9 mouse cellular contexts compared by ENCODE assay signal in genomic region chr2:26638572-26638971, GRCm38 (mm10). TPM values are rescaled to one million over a fixed set of nuclear protein-coding genes. Genes with fewer than 3 reads are reported as not detected.
A peak's percentile ranks its signal among the peaks of the same experiment; 100 is the strongest.
DNase-seq lines count a peak whose midpoint lies in the region; ATAC-seq and TF ChIP-seq lines count a peak whose summit lies in the region.
"Had no signal": no experiment of that assay in that cellular context is flagged by ENCODE, and none has a peak within 500 bp of the region (broad histone marks: within the 10 kb centered on the region; RNA-seq: fewer than 3 reads in every experiment).

No protein-coding gene starts in this region.

- peaks cover 26% of the 10 kb centered on the region for H3K4me1 ChIP-seq in embryonic facial prominence, embryonic 13.5 days
- H3K4me1 ChIP-seq in intestine, postnatal 0 days (replicated peaks; ENCODE audit: control insufficient read depth, insufficient read depth, low read length): 0 out of 2 replicates have a peak, but pooled peaks cover 8% of the 10 kb centered on the region
- H3K4me1 ChIP-seq in neural tube, embryonic 14.5 days (ENCODE audit: control insufficient read depth, insufficient read depth, low read length): peaks cover 16% of the 10 kb centered on the region

- no peaks in the 10 kb centered on the region for H3K9me3 ChIP-seq in embryonic facial prominence, embryonic 13.5 days
- no peaks in the 10 kb centered on the region for H3K9me3 ChIP-seq in intestine, postnatal 0 days (ENCODE audit: control insufficient read depth)
- H3K9me3 ChIP-seq in neural tube, embryonic 14.5 days (ENCODE audit: control insufficient read depth, low read length): no peaks in the 10 kb centered on the region

- intact Hi-C loops in left cerebral cortex, adult 2 months (cut with DNase I): loop anchor here (5.0 kb wide), 1 partner anchor 191 kb away; the partner anchor contains the start of gene Sec16a
- intact Hi-C loops in left cerebral cortex, postnatal 10 days (cut with DNase I): loop anchor here (5.0 kb wide), 1 partner anchor 191 kb away; the partner anchor contains the start of gene Sec16a

- H3K9ac ChIP-seq in embryonic facial prominence, embryonic 13.5 days: peak overlapping the region; percentile 99
- no peak overlapping the region for H3K9ac ChIP-seq in intestine, postnatal 0 days (ENCODE audit: low read depth, low read length)
- H3K9ac ChIP-seq in neural tube, embryonic 14.5 days (replicated peaks; ENCODE audit: low read depth, low read length): no peak overlapping the region

- peak overlapping the region; percentile 84 for H3K4me2 ChIP-seq in embryonic facial prominence, embryonic 13.5 days
- H3K4me2 ChIP-seq in intestine, postnatal 0 days (replicated peaks; ENCODE audit: low read depth): peak overlapping the region; percentile 75
- H3K4me2 ChIP-seq in neural tube, embryonic 14.5 days (ENCODE audit: low read depth, low read length): peak overlapping the region; percentile 79

- peak overlapping the region; percentile 97; the same call in 1 of the 2 replicates for H3K4me3 ChIP-seq in left cerebral cortex, adult 2 months
- peak overlapping the region; percentile 96 for H3K4me3 ChIP-seq in embryonic facial prominence, embryonic 13.5 days
- H3K4me3 ChIP-seq in intestine, postnatal 0 days (ENCODE audit: low read depth, low read length): peak overlapping the region; percentile 90
- peak overlapping the region; percentile 76 for H3K4me3 ChIP-seq in neural tube, embryonic 14.5 days (ENCODE audit: low read depth, low read length)

- no peak for ATAC-seq in embryonic facial prominence, embryonic 13.5 days (ENCODE audit: insufficient number of reproducible peaks, insufficient read depth, low FRiP score, low TSS enrichment, low read depth)
- ATAC-seq in intestine, postnatal 0 days: no peak
- ATAC-seq in neural tube, embryonic 14.5 days (ENCODE audit: low read depth): no peak

- 74% methylated on average over 5 of the region's 5 CpGs for WGBS in embryonic facial prominence, embryonic 13.5 days
- WGBS in intestine, postnatal 0 days: 41% methylated on average over 5 of the region's 5 CpGs
- WGBS in neural tube, embryonic 14.5 days: 78% methylated on average over 5 of the region's 5 CpGs

- no peaks in the 10 kb centered on the region for H3K27me3 ChIP-seq in embryonic facial prominence, embryonic 13.5 days
- H3K27me3 ChIP-seq in intestine, postnatal 0 days (replicated peaks; ENCODE audit: control insufficient read depth, insufficient read depth, low read length): no peaks in the 10 kb centered on the region
- H3K27me3 ChIP-seq in neural tube, embryonic 14.5 days (ENCODE audit: control insufficient read depth, insufficient read depth, low read length): no peaks in the 10 kb centered on the region

- DNase-seq in left cerebral cortex, adult 2 months (ENCODE audit: extremely low spot score in 1 of 2, low spot score in 2 of 2): no peak
- DNase-seq in left cerebral cortex, postnatal 10 days (ENCODE audit: extremely low spot score in 1 of 2, low spot score in 2 of 2): no peak
- DNase-seq in layer of hippocampus, postnatal 25 days (ENCODE audit: extremely low spot score in 1 of 2, low spot score in 1 of 2): no peak
- no peak for DNase-seq in cerebellum, adult 18-20 months
- no peak for DNase-seq in cerebellum, adult 11-12 months

- TF ChIP-seq CTCF in left cerebral cortex, adult 2 months (IDR thresholded peaks at IDR 0.05): no peak
- peak; percentile 22; the same call in 1 of the 2 replicates for TF ChIP-seq CTCF in intestine, postnatal 0 days (IDR thresholded peaks at IDR 0.05; ENCODE audit: low read depth)

- H3K36me3 ChIP-seq in embryonic facial prominence, embryonic 13.5 days: peaks cover 52% of the 10 kb centered on the region
- H3K36me3 ChIP-seq in intestine, postnatal 0 days (ENCODE audit: control insufficient read depth, insufficient read depth): peaks cover 43% of the 10 kb centered on the region
- peaks cover 38% of the 10 kb centered on the region for H3K36me3 ChIP-seq in neural tube, embryonic 14.5 days (ENCODE audit: control insufficient read depth, insufficient read depth, low read length)

- H3K27ac ChIP-seq in left cerebral cortex, adult 2 months: no peak overlapping the region
- H3K27ac ChIP-seq in embryonic facial prominence, embryonic 13.5 days: no peak overlapping the region
- no peak overlapping the region; the same call in 1 of the 2 replicates for H3K27ac ChIP-seq in intestine, postnatal 0 days (ENCODE audit: low read depth, low read length)
- H3K27ac ChIP-seq in neural tube, embryonic 14.5 days (ENCODE audit: low read depth, low read length): no peak overlapping the region

RNA-seq across cellular contexts. Expression of gene Fam69b, which starts 10.3 kb away (rescaled TPM):
- total RNA-seq in left cerebral cortex, adult 2 months (2021): 10 to 100 TPM; 72.4 to 78.9 TPM
- 10 to 100 TPM; 88.2 to 90.8 TPM for total RNA-seq in left cerebral cortex, postnatal 10 days (2021)
- 65.6 and 66.6 TPM in 2 replicates for polyA plus RNA-seq in embryonic facial prominence, embryonic 13.5 days (2015; fragmentation: Nextera tagmentation; extraction: Ambion mirVana)
- polyA plus RNA-seq in intestine, postnatal 0 days (2015; fragmentation: Nextera tagmentation; extraction: Ambion mirVana): 6.8 and 6.9 TPM in 2 replicates
- polyA plus RNA-seq in neural tube, embryonic 14.5 days (2014; fragmentation: Nextera tagmentation; extraction: Ambion mirVana): 123 and 139 TPM in 2 replicates
- 10 to 100 TPM; 71.3 to 78.8 TPM for total RNA-seq in layer of hippocampus, postnatal 25 days (2021)

RNA-seq across cellular contexts. Expression of gene Lcn4, which starts 32.5 kb away (rescaled TPM):
- total RNA-seq in left cerebral cortex, adult 2 months (2021): not detected
- not detected for total RNA-seq in left cerebral cortex, postnatal 10 days (2021)
- not detected in 2 replicates for polyA plus RNA-seq in embryonic facial prominence, embryonic 13.5 days (2015; fragmentation: Nextera tagmentation; extraction: Ambion mirVana)
- polyA plus RNA-seq in intestine, postnatal 0 days (2015; fragmentation: Nextera tagmentation; extraction: Ambion mirVana): not detected in 2 replicates
- not detected in 2 replicates for polyA plus RNA-seq in neural tube, embryonic 14.5 days (2014; fragmentation: Nextera tagmentation; extraction: Ambion mirVana)
- total RNA-seq in layer of hippocampus, postnatal 25 days (2021): not detected

RNA-seq across cellular contexts. Expression of gene Agpat2, which starts 34.4 kb away (rescaled TPM):
- 1 to 10 TPM; 1.3 to 1.8 TPM for total RNA-seq in left cerebral cortex, adult 2 months (2021)
- 1 to 10 TPM; 1.6 to 2.2 TPM for total RNA-seq in left cerebral cortex, postnatal 10 days (2021)
- polyA plus RNA-seq in embryonic facial prominence, embryonic 13.5 days (2015; fragmentation: Nextera tagmentation; extraction: Ambion mirVana): 23.4 and 25.2 TPM in 2 replicates
- polyA plus RNA-seq in intestine, postnatal 0 days (2015; fragmentation: Nextera tagmentation; extraction: Ambion mirVana): 124 and 128 TPM in 2 replicates
- 2.7 and 4.1 TPM in 2 replicates for polyA plus RNA-seq in neural tube, embryonic 14.5 days (2014; fragmentation: Nextera tagmentation; extraction: Ambion mirVana)
- 1 to 10 TPM; 1.2 to 1.9 TPM for total RNA-seq in layer of hippocampus, postnatal 25 days (2021)

RNA-seq across cellular contexts. Expression of gene Gm20532, which starts 52.1 kb away (rescaled TPM):
- total RNA-seq in left cerebral cortex, adult 2 months (2021): not detected
- total RNA-seq in left cerebral cortex, postnatal 10 days (2021): not detected
- not detected in 2 replicates for polyA plus RNA-seq in embryonic facial prominence, embryonic 13.5 days (2015; fragmentation: Nextera tagmentation; extraction: Ambion mirVana)
- polyA plus RNA-seq in intestine, postnatal 0 days (2015; fragmentation: Nextera tagmentation; extraction: Ambion mirVana): not detected in 2 replicates
- not detected in 2 replicates for polyA plus RNA-seq in neural tube, embryonic 14.5 days (2014; fragmentation: Nextera tagmentation; extraction: Ambion mirVana)
- total RNA-seq in layer of hippocampus, postnatal 25 days (2021): not detected
- polyA plus RNA-seq: inflammation-experienced regulatory T-cells, adult 6 months had no signal

RNA-seq across cellular contexts. Expression of gene Egfl7, which starts 58.8 kb away (rescaled TPM):
- total RNA-seq in left cerebral cortex, adult 2 months (2021): 10 to 100 TPM; 62.4 to 67.4 TPM
- 10 to 100 TPM; 73.5 to 83.0 TPM for total RNA-seq in left cerebral cortex, postnatal 10 days (2021)
- polyA plus RNA-seq in embryonic facial prominence, embryonic 13.5 days (2015; fragmentation: Nextera tagmentation; extraction: Ambion mirVana): 88.5 and 92.7 TPM in 2 replicates
- 54.4 and 65.2 TPM in 2 replicates for polyA plus RNA-seq in intestine, postnatal 0 days (2015; fragmentation: Nextera tagmentation; extraction: Ambion mirVana)
- polyA plus RNA-seq in neural tube, embryonic 14.5 days (2014; fragmentation: Nextera tagmentation; extraction: Ambion mirVana): 37.4 and 64.3 TPM in 2 replicates
- 10 to 100 TPM; 56.8 to 68.2 TPM for total RNA-seq in layer of hippocampus, postnatal 25 days (2021)
